Mouse (Mus musculus): ENCODE results near the gene Cnn3. TPM values are rescaled to one million over a fixed set of nuclear protein-coding genes. Genes with fewer than 3 reads are reported as not detected.

Cnn3 gene
- polyA plus RNA-seq, 1 experiment from 2014 or later, result 444 TPM

GRCm38 (mm10) chr3:121504927-121505487 lies 78.7 kb downstream of the Cnn3 start:
- no peaks in the 10 kb centered on the region for H3K9me3 ChIP-seq (replicated peaks; ENCODE audit: low read length)
- ATAC-seq (replicated peaks; ENCODE audit: low FRiP score, low read depth) (no peak), DNase-seq (ENCODE audit: low spot score) (no peak)
- H3K4me1 ChIP-seq (replicated peaks; ENCODE audit: insufficient read depth, low read length), result no peaks in the 10 kb centered on the region
- no peak for TF ChIP-seq CTCF (IDR thresholded peaks at IDR 0.05; ENCODE audit: low read depth)
- WGBS, result 77% methylated on average over 8 of the region's 8 CpGs
- H3K4me2 ChIP-seq (ENCODE audit: low read length), result no peak overlapping the region
- H3K27ac ChIP-seq, result no peak overlapping the region
- H3K4me3 ChIP-seq (replicated peaks; ENCODE audit: low read depth, low read length), result no peak overlapping the region
- H3K27me3 ChIP-seq (ENCODE audit: insufficient read depth, low read length), result no peaks in the 10 kb centered on the region
- H3K9ac ChIP-seq (ENCODE audit: low read depth, low read length), result no peak overlapping the region
- H3K36me3 ChIP-seq (ENCODE audit: insufficient read depth, low read length), result no peaks in the 10 kb centered on the region

- H3K4me1 ChIP-seq (replicated peaks; ENCODE audit: insufficient read depth, low read length), result no peaks in the 10 kb centered on the region
- no peaks in the 10 kb centered on the region for H3K36me3 ChIP-seq (ENCODE audit: insufficient read depth, low read length)
- no peak overlapping the region for H3K9ac ChIP-seq (ENCODE audit: low read depth, low read length)
- no peak overlapping the region for H3K4me2 ChIP-seq (ENCODE audit: low read length)
- H3K4me3 ChIP-seq (replicated peaks; ENCODE audit: low read depth, low read length), result no peak overlapping the region
- no peaks in the 10 kb centered on the region for H3K27me3 ChIP-seq (ENCODE audit: insufficient read depth, low read length)
- no peak overlapping the region for H3K27ac ChIP-seq
- 88% methylated on average over 8 of the region's 8 CpGs for WGBS
- H3K9me3 ChIP-seq (replicated peaks; ENCODE audit: low read length), result no peaks in the 10 kb centered on the region
- ATAC-seq (replicated peaks; ENCODE audit: low FRiP score, low read depth), result no peak
- DNase-seq (ENCODE audit: low spot score), result no peak
- TF ChIP-seq CTCF (IDR thresholded peaks at IDR 0.05; ENCODE audit: low read depth), result no peak
These were observed 79.9 kb downstream of the Cnn3 start for GRCm38 (mm10) chr3:121506175-121506574.

GRCm38 (mm10) chr3:121506756-121507155 lies 80.5 kb downstream of the Cnn3 start:
- no peak for TF ChIP-seq CTCF (IDR thresholded peaks at IDR 0.05; ENCODE audit: low read depth)
- no peak for ATAC-seq (replicated peaks; ENCODE audit: low FRiP score, low read depth)
- Histone ChIP-seq H3K9ac (ENCODE audit: low read depth, low read length) (no peak overlapping the region), H3K27me3 (ENCODE audit: insufficient read depth, low read length) (no peaks in the 10 kb centered on the region), H3K9me3 (replicated peaks; ENCODE audit: low read length) (no peaks in the 10 kb centered on the region), H3K4me3 (replicated peaks; ENCODE audit: low read depth, low read length) (no peak overlapping the region), H3K36me3 (ENCODE audit: insufficient read depth, low read length) (no peaks in the 10 kb centered on the region), H3K4me2 (ENCODE audit: low read length) (no peak overlapping the region), H3K4me1 (replicated peaks; ENCODE audit: insufficient read depth, low read length) (no peaks in the 10 kb centered on the region), H3K27ac (no peak overlapping the region)
- DNase-seq (ENCODE audit: low spot score), result no peak
- WGBS, result 90% methylated on average over 7 of the region's 7 CpGs

- no peak for DNase-seq (ENCODE audit: low spot score)
- no peak for ATAC-seq (replicated peaks; ENCODE audit: low FRiP score, low read depth)
- WGBS, result 92% methylated on average over 14 of the region's 14 CpGs
These were observed 81.4 kb downstream of the Cnn3 start for GRCm38 (mm10) chr3:121507678-121508077.

More at GRCm38 (mm10) chr3:121507678-121508077, 81.4 kb downstream of the Cnn3 start:
- Histone ChIP-seq H3K4me1 (replicated peaks; ENCODE audit: insufficient read depth, low read length) (no peaks in the 10 kb centered on the region), H3K4me3 (replicated peaks; ENCODE audit: low read depth, low read length) (no peak overlapping the region), H3K9ac (ENCODE audit: low read depth, low read length) (no peak overlapping the region), H3K36me3 (ENCODE audit: insufficient read depth, low read length) (no peaks in the 10 kb centered on the region), H3K27me3 (ENCODE audit: insufficient read depth, low read length) (no peaks in the 10 kb centered on the region), H3K4me2 (ENCODE audit: low read length) (no peak overlapping the region), H3K27ac (no peak overlapping the region), H3K9me3 (replicated peaks; ENCODE audit: low read length) (no peaks in the 10 kb centered on the region)
- no peak for TF ChIP-seq CTCF (IDR thresholded peaks at IDR 0.05; ENCODE audit: low read depth)

Other genes with a start within 250 kb of the Cnn3 start
- gene Tmem56, start 143.4 kb upstream of the Cnn3 start, polyA plus RNA-seq (2015; fragmentation: Nextera tagmentation; extraction: Ambion mirVana), result 1.7 and 1.9 TPM in 2 replicates
- 38.2 and 40.0 TPM in 2 replicates for gene Alg14, start 134.7 kb upstream of the Cnn3 start, polyA plus RNA-seq (2015; fragmentation: Nextera tagmentation; extraction: Ambion mirVana)
- 16.9 and 18.2 TPM in 2 replicates for gene Slc44a3, start 105.9 kb downstream of the Cnn3 start, polyA plus RNA-seq (2015; fragmentation: Nextera tagmentation; extraction: Ambion mirVana)
- not detected in 2 replicates for gene 4930432M17Rik, start 244.3 kb downstream of the Cnn3 start, polyA plus RNA-seq (2015; fragmentation: Nextera tagmentation; extraction: Ambion mirVana)